Mouse (Mus musculus) small intestine, adult 2 months (tissue): ENCODE results near the gene Cdc42ep1. TPM values are rescaled to one million over a fixed set of nuclear protein-coding genes. Genes with fewer than 3 reads are reported as not detected.

Experiments
- H3K27ac ChIP-seq: fragments of 200-500 bp; 2 replicates; pipeline ENCODE4 v1.5.1; 2012; ENCODE audit warnings: low read depth, low read length, control low read depth, inconsistent platforms; ENCODE audit not compliant: insufficient read depth
- H3K27me3 ChIP-seq: fragments of 200-500 bp; 2 replicates; pipeline ENCODE4 v1.6.1; 2012; ENCODE audit warnings: mild to moderate bottlenecking, moderate library complexity, low read length, inconsistent platforms; ENCODE audit not compliant: control insufficient read depth, insufficient read depth
- H3K36me3 ChIP-seq: fragments of 200-500 bp; 2 replicates; pipeline ENCODE4 v1.6.1; 2012; ENCODE audit warnings: mild to moderate bottlenecking, low read length, control low read depth, inconsistent platforms; ENCODE audit not compliant: control insufficient read depth, insufficient read depth
- H3K4me1 ChIP-seq: fragments of 200-500 bp; 2 replicates; pipeline ENCODE4 v1.6.1; 2012; ENCODE audit warnings: low read length, inconsistent platforms, mixed read lengths; ENCODE audit not compliant: control insufficient read depth, insufficient read depth, insufficient read length
- H3K4me3 ChIP-seq: fragments of 200-500 bp; 2 replicates; pipeline ENCODE4 v1.5.1; 2012; ENCODE audit warnings: low read depth, mild to moderate bottlenecking, control low read depth, inconsistent platforms, low read length, moderate library complexity
- CTCF ChIP-seq: fragments of 200-500 bp; IDR thresholded peaks from 2 replicates; pipeline ENCODE4 v1.5.1; 2012; ENCODE audit warnings: low read depth, mild to moderate bottlenecking, control low read depth, inconsistent platforms, low read length, moderate library complexity, mixed read lengths; ENCODE audit not compliant: insufficient replicate concordance, insufficient read length; ENCODE audit errors: extremely low read depth
- POLR2A ChIP-seq: fragments of 200-500 bp; IDR thresholded peaks from 2 replicates; pipeline ENCODE4 v1.6.1; 2012; ENCODE audit warnings: low read depth, mild to moderate bottlenecking, control low read depth, inconsistent platforms, low read length, moderate library complexity
- WGBS: fragments of 180-500 bp; shearing (Covaris S2); methylation state at CpG from one replicate; pipeline ENCODE4 v1.1.7; 2018; 5-methylcytosine and 5-hydroxymethylcytosine counted together
- polyA plus RNA-seq: library from polyadenylated mRNA; depleted of rRNA; stranded (reverse); fragments of >200 nt; gene quantifications from 2 replicates; pipeline ENCODE4 v1.2.3, GENCODE M21; 2012

Cdc42ep1 gene
- polyA plus RNA-seq, 1 experiment = 18.9 TPM

- peak within 1 kb of the TSS; percentile 86 for H3K4me3 ChIP-seq
- TF ChIP-seq CTCF = no peak
- peaks cover 5% of the 10 kb centered on the region; the same call in 1 of the 2 replicates for H3K36me3 ChIP-seq
- H3K27me3 ChIP-seq = no peaks in the 10 kb centered on the region
- H3K27ac ChIP-seq = peak within 1 kb of the TSS; percentile 75
- H3K4me1 ChIP-seq = peaks cover 36% of the 10 kb centered on the region
- WGBS = under 1% methylated on average over 70 of the region's 70 CpGs
Measured at GRCm38 (mm10) chr15:78802776-78803391, 39.5 kb upstream of the Cdc42ep1 start, which contains the start of gene Card10. Gene Card10 (minus strand): TSS chr15:78803042.

- WGBS = 8% methylated on average over 8 of the region's 8 CpGs
- peak overlapping the region; percentile 66 for H3K27ac ChIP-seq
- H3K4me3 ChIP-seq = peak overlapping the region; percentile 86; the same call in 1 of the 2 replicates
Measured at GRCm38 (mm10) chr15:78803499-78803900, 38.9 kb upstream of the Cdc42ep1 start.

GRCm38 (mm10) chr15:78804326-78804725 is 38.1 kb upstream of the Cdc42ep1 start:
- Histone ChIP-seq H3K36me3 (no peaks in the 10 kb centered on the region), H3K4me1 (peaks cover 36% of the 10 kb centered on the region), H3K27me3 (no peaks in the 10 kb centered on the region), H3K4me3 (no peak overlapping the region), H3K27ac (peak overlapping the region; percentile 66)
- TF ChIP-seq CTCF = no peak
- TF ChIP-seq POLR2A = no peak
- 13% methylated on average over 6 of the region's 6 CpGs for WGBS

More at GRCm38 (mm10) chr15:78803499-78803900, 38.9 kb upstream of the Cdc42ep1 start:
- H3K36me3 ChIP-seq = peaks cover 3% of the 10 kb centered on the region; the same call in 1 of the 2 replicates
- H3K4me1 ChIP-seq = peaks cover 36% of the 10 kb centered on the region
- H3K27me3 ChIP-seq = no peaks in the 10 kb centered on the region
- TF ChIP-seq POLR2A (no peak), CTCF (no peak)

GRCm38 (mm10) chr15:78805351-78805750 is 37.1 kb upstream of the Cdc42ep1 start:
- Histone ChIP-seq H3K4me3 (no peak overlapping the region), H3K27ac (no peak overlapping the region), H3K36me3 (no peaks in the 10 kb centered on the region), H3K4me1 (peaks cover 36% of the 10 kb centered on the region), H3K27me3 (no peaks in the 10 kb centered on the region)
- TF ChIP-seq CTCF (no peak), POLR2A (no peak)
- WGBS = 38% methylated on average over 2 of the region's 2 CpGs

GRCm38 (mm10) chr15:78806614-78807013 is 35.8 kb upstream of the Cdc42ep1 start:
- Histone ChIP-seq H3K36me3 (no peaks in the 10 kb centered on the region), H3K27me3 (no peaks in the 10 kb centered on the region), H3K27ac (0 out of 2 replicates have a peak overlapping the region, but pooled peaks have one; percentile 23), H3K4me1 (peaks cover 33% of the 10 kb centered on the region), H3K4me3 (no peak overlapping the region)
- TF ChIP-seq CTCF = no peak
- TF ChIP-seq POLR2A = no peak
- WGBS = 18% methylated on average over 2 of the region's 2 CpGs

- Histone ChIP-seq H3K27ac (no peak overlapping the region), H3K4me1 (peaks cover 30% of the 10 kb centered on the region), H3K27me3 (no peaks in the 10 kb centered on the region), H3K36me3 (no peaks in the 10 kb centered on the region), H3K4me3 (no peak overlapping the region)
- TF ChIP-seq CTCF = no peak
- no peak for TF ChIP-seq POLR2A
- WGBS = 32% methylated on average over 3 of the region's 3 CpGs
Measured at GRCm38 (mm10) chr15:78807141-78807540, 35.3 kb upstream of the Cdc42ep1 start.

- Histone ChIP-seq H3K27ac (no peak overlapping the region), H3K4me3 (no peak overlapping the region), H3K27me3 (no peaks in the 10 kb centered on the region), H3K36me3 (no peaks in the 10 kb centered on the region), H3K4me1 (peaks cover 22% of the 10 kb centered on the region; the same call in 1 of the 2 replicates)
- TF ChIP-seq POLR2A (no peak), CTCF (no peak)
- WGBS = 86% methylated on average over 2 of the region's 2 CpGs
Measured at GRCm38 (mm10) chr15:78808980-78809379, 33.4 kb upstream of the Cdc42ep1 start.
